Mouse (Mus musculus) activated CD4-positive, CD25-positive, alpha-beta regulatory T cell, adult 4 months (primary cell): ENCODE data around the gene Ceacam13. TPM values are rescaled to one million over a fixed set of nuclear protein-coding genes. Genes with fewer than 3 reads are reported as not detected.
"Not testable (repeated sequence)": the region's sequence is repeated elsewhere in the genome, so short reads cannot be mapped to it uniquely, and the experiment has no call there.

Experiments
- ATAC-seq: one replicate; pipeline ENCODE4 v1.8.0; 2017
- polyA plus RNA-seq, 2 experiments: library from polyadenylated mRNA; unstranded; fragments of 100-300 nt; shearing (Covaris generic); gene quantifications; one replicate each; pipeline ENCODE4 v1.2.1; 2017

The Ceacam13 gene
- not detected for polyA plus RNA-seq

- no peak for ATAC-seq
Measured at GRCm38 (mm10) chr7:18009589-18009988, at the start of gene Ceacam13. Ceacam13 (plus strand) TSS chr7:18009889.

- ATAC-seq: no peak
Measured at GRCm38 (mm10) chr7:17971824-17972223, 37.9 kb upstream of the Ceacam13 start, which contains the start of gene Ceacam11. Ceacam11 (plus strand) TSS chr7:17972124.

GRCm38 (mm10) chr7:18001131-18001530 is 8.6 kb upstream of the Ceacam13 start:
- ATAC-seq: not testable (repeated sequence)

GRCm38 (mm10) chr7:18065629-18066028 is 55.9 kb downstream of the Ceacam13 start, which contains the start of gene Ceacam12:
Ceacam12 (plus strand) TSS chr7:18065929.
- ATAC-seq: no peak

Other genes with a start within 250 kb of the Ceacam13 start
- gene Ceacam14, start 197.3 kb upstream of the Ceacam13 start, polyA plus RNA-seq: not detected
- not detected for gene Gm5155, start 138.1 kb upstream of the Ceacam13 start, polyA plus RNA-seq
- gene Ceacam11, start 37.8 kb upstream of the Ceacam13 start, polyA plus RNA-seq: not detected
- gene Ceacam12, start 56.0 kb downstream of the Ceacam13 start, polyA plus RNA-seq: under 1 TPM in 1 of 2 experiments, not detected in 1; 0.32 TPM
- gene Igfl3, start 166.6 kb downstream of the Ceacam13 start, polyA plus RNA-seq: not detected
- not detected for gene Mill1, start 235.5 kb downstream of the Ceacam13 start, polyA plus RNA-seq